Mouse (Mus musculus) embryonic facial prominence, embryonic 10.5 days (tissue): Measurements from ENCODE around the gene Lpgat1. TPM values are rescaled to one million over a fixed set of nuclear protein-coding genes. Genes with fewer than 3 reads are reported as not detected.

Experiments used
- DNase-seq: peaks from one replicate; pipeline ENCODE4 v3.0.0-alpha.2; 2017; ENCODE audit warnings: low spot score
- H3K27ac ChIP-seq: fragments of 300-500 bp; sonication (generic); replicated peaks from 2 replicates; pipeline ENCODE4 v1.5.1; 2016; ENCODE audit warnings: mild to moderate bottlenecking
- H3K27me3 ChIP-seq: fragments of 300-500 bp; sonication (generic); replicated peaks from 2 replicates; pipeline ENCODE4 v1.6.1; 2016; ENCODE audit warnings: low read depth, mild to moderate bottlenecking; ENCODE audit not compliant: poor library complexity, severe bottlenecking
- H3K36me3 ChIP-seq: fragments of 300-500 bp; sonication (generic); replicated peaks from 2 replicates; pipeline ENCODE4 v1.6.1; 2016; ENCODE audit warnings: mild to moderate bottlenecking, moderate library complexity
- H3K4me1 ChIP-seq: fragments of 300-500 bp; sonication (generic); 2 replicates; pipeline ENCODE4 v1.6.1; 2016
- H3K4me3 ChIP-seq: fragments of 300-500 bp; sonication (generic); 2 replicates; pipeline ENCODE4 v1.5.1; 2016; ENCODE audit warnings: mild to moderate bottlenecking, moderate library complexity
- H3K9me3 ChIP-seq: fragments of 300-500 bp; sonication (generic); 2 replicates; pipeline ENCODE4 v1.6.1; 2016; ENCODE audit warnings: mild to moderate bottlenecking
- WGBS: fragments of 180-500 bp; shearing (Covaris S2); methylation state at CpG from one replicate; pipeline ENCODE4 v1.1.7; 2016; 5-methylcytosine and 5-hydroxymethylcytosine counted together
- polyA plus RNA-seq: library from polyadenylated mRNA; unstranded; fragments of >200 nt; fragmentation: Nextera tagmentation; extraction: Ambion mirVana; gene quantifications from 2 replicates; pipeline ENCODE4 v1.2.1, GENCODE M21; 2016

The Lpgat1 gene
- polyA plus RNA-seq = 24.0 and 24.4 TPM in 2 replicates

DNA sequence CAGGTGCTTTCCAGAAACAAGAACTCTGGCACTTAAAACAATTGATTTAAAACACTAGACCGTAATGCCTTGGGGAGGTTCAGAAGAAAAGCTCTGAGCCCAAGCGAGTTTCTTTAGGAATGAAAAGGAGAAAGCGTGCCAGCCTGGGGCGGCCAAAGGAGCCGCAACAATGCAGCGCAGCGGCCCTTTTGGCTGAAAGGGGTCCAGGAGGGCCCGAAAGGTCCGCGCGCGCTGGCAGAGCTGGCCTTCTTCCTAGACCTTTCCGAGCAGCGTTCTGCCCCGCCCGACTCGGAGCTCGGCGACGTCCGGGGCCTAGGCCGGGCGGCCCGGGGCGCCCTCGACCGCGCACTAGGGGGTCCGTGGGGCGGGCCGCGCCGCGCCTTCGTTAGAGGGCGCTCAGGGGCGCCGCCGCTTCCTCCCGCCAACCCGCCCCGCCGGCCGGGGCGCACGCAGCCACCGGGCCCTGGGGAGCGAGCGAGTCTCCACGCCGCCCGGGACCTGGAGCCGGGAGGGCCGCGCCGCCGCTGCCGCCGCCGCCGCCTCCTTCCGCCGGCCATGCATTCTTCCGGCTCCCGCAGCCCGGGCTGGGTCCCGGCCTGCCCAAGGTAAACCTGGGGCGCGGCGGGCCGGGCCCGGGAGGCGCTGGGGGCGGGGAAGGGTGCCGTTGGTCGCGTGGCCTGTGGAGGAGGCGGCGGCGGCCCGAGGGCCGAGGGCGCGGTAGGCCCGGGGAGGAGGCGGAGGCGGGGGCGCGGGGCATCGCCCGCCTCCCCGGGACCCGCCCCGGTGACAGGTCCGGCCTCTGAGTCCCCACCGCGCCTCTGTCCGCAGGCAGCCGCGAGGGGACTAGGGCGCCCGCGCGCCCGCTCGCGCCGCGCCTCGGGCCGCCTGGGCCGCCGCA lies at the start of gene Lpgat1:
Lpgat1 (plus strand) TSS at position 234 of the 898 bp plus-strand sequence.
- under 1% methylated on average over 100 of the region's 113 CpGs for WGBS
- peak; percentile 83 for DNase-seq
- no peaks in the 10 kb centered on the region for H3K9me3 ChIP-seq
- peaks cover 6% of the 10 kb centered on the region; the same call in 1 of the 2 replicates for H3K27me3 ChIP-seq
- H3K27ac ChIP-seq = peak within 1 kb of the TSS; percentile 94
- H3K36me3 ChIP-seq = peaks cover 26% of the 10 kb centered on the region
- peak within 1 kb of the TSS; percentile 85 for H3K4me3 ChIP-seq
- peaks cover 26% of the 10 kb centered on the region for H3K4me1 ChIP-seq

DNA sequence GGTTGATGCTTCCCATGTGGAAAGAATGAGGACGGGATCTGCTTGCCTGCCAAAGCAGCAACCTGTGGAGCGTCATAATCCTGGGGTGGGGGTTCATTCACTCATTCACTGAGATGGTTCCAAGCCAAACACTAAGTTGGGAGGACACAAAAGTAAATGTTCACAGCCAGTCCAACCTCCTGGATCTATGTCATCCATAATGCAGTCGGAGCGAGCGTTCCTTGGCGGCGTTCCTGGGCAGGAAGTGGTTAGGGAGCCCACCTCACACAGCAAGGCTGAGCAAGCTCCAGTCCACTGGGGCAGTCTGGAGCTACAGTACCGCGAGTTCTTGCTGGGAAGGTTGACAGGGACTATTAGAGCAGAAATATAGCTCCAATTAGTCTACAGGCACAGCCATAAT lies 49.6 kb upstream of the Lpgat1 start:
- 92% methylated on average over 9 of the region's 9 CpGs for WGBS
- no peaks in the 10 kb centered on the region for H3K36me3 ChIP-seq
- H3K27ac ChIP-seq = no peak overlapping the region
- H3K9me3 ChIP-seq = no peaks in the 10 kb centered on the region
- no peak for DNase-seq
- H3K4me1 ChIP-seq = peaks cover 5% of the 10 kb centered on the region
- no peak overlapping the region for H3K4me3 ChIP-seq
- H3K27me3 ChIP-seq = no peaks in the 10 kb centered on the region

DNA sequence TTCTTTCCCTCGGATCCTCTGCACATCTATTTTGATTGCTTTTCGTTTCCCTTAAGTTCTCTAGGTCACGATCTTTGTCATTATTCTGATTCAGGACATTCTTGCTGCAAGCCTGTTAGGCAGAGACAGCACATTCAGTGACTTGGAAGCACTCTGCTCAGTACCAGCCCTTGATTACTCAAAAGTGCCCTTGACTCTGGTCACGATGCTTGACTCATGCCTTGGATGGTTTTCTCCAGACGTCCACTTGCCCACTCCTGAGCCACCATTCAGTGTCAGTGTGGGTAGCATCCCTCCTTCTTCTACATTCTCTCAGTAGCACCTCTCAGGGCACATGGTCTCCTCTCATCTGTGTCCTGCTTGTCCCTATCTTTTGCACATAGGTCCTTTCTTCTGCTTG lies 43.6 kb upstream of the Lpgat1 start:
- no peaks in the 10 kb centered on the region for H3K27me3 ChIP-seq
- H3K27ac ChIP-seq = no peak overlapping the region
- H3K4me1 ChIP-seq = no peaks in the 10 kb centered on the region
- H3K9me3 ChIP-seq = no peaks in the 10 kb centered on the region
- no peaks in the 10 kb centered on the region for H3K36me3 ChIP-seq
- H3K4me3 ChIP-seq = no peak overlapping the region
- WGBS = 88% methylated on average over 5 of the region's 5 CpGs
- no peak for DNase-seq

DNA sequence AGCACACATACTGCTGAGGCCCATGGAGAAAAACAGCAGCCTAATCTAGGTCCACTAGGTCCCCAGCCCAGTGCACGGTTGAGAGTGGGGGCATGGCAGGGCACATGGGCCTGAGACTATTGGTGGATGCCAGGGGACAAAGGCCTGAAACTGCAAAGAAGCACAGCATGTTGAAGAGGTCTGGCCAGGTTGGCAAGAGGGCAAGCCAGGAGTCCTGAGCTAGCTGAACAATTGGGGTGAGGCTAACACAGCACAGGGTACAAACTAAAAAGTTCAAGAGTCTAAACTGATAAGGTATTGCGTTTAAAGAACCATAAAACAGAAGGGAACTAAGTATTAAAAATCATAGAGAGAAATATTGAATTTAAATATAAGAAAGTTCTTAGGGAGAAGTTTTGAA lies 36.0 kb upstream of the Lpgat1 start:
- H3K27me3 ChIP-seq = no peaks in the 10 kb centered on the region
- no peaks in the 10 kb centered on the region for H3K36me3 ChIP-seq
- H3K4me1 ChIP-seq = no peaks in the 10 kb centered on the region
- H3K4me3 ChIP-seq = no peak overlapping the region
- no peak overlapping the region for H3K27ac ChIP-seq
- peaks cover 17% of the 10 kb centered on the region for H3K9me3 ChIP-seq
- WGBS = 78% methylated on average over 2 of the region's 2 CpGs
- DNase-seq = no peak

DNA sequence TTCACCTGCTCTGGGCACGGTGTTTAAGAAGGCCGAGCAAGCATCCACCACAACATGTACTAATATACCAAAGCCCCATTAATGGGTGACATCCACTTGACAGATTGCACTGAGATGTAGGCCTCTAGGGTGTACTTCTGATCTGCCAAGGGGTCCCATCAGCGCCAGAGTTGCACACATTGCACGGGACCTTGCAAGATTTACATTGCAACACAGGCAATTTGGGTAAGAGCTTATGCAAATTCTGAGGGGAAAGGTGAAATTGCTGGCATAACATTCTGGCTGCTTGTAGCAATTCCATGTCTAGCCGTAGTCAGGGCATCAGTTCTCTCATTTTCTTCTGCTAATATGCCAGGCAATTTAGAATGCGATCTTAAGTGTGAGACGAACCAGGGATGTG lies 30.1 kb upstream of the Lpgat1 start:
- no peaks in the 10 kb centered on the region for H3K4me1 ChIP-seq
- H3K27ac ChIP-seq = no peak overlapping the region
- WGBS = 90% methylated on average over 7 of the region's 7 CpGs
- no peaks in the 10 kb centered on the region for H3K27me3 ChIP-seq
- no peak for DNase-seq
- H3K36me3 ChIP-seq = no peaks in the 10 kb centered on the region
- H3K9me3 ChIP-seq = peaks cover 17% of the 10 kb centered on the region
- no peak overlapping the region for H3K4me3 ChIP-seq

DNA sequence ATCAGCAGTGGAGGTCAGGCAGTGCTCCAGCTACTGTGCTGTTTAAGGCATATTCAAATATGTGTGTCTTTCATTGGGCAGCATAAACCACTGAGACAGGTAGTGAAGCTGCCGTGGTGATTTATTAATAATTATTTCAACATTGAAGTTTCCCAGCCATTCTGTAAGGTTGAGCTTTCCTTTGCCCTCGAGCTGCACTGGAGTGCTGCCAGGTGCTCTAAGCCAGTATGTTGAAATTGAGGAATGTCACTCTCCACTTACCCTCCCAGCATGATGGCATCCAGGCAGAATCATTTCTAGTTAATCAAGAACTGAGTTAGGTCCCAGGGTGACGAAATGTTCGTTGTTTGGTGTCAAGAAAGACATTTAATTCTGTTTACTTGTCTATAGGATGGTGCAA lies 24.4 kb upstream of the Lpgat1 start:
- WGBS = 68% methylated on average over 4 of the region's 4 CpGs
- peaks cover 3% of the 10 kb centered on the region for H3K4me1 ChIP-seq
- DNase-seq = no peak
- no peak overlapping the region for H3K27ac ChIP-seq
- no peak overlapping the region for H3K4me3 ChIP-seq
- H3K36me3 ChIP-seq = no peaks in the 10 kb centered on the region
- no peaks in the 10 kb centered on the region for H3K9me3 ChIP-seq
- no peaks in the 10 kb centered on the region for H3K27me3 ChIP-seq

DNA sequence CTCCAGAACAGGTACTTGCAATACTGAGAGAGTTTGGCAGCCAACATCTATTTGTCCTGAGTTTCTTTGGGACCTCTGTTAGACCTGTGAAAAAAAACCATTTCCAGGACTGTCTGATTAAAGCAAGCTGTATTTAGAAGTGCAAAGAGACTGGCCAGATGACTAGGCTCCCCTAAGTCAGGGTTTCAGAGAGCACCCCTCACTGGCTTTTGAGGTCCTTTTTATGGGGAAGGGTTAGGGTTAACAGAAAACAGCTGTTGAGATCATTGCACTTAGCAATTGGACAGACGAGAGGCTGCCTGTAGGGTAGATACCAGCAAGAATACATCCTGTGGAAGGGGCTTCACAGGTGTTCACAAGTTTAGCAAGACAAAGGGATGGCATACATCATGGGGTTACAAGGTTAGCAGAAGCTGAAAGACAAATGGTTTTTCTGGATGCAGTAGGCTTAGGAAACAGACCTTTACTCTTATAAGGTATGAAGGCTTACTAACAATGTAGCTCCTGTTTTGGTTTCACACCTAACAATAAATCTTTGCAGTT lies 19.3 kb upstream of the Lpgat1 start:
- 15% methylated on average over 1 of the region's 1 CpGs for WGBS
- Histone ChIP-seq H3K27ac (no peak overlapping the region), H3K27me3 (no peaks in the 10 kb centered on the region), H3K4me3 (no peak overlapping the region), H3K4me1 (peaks cover 12% of the 10 kb centered on the region), H3K9me3 (no peaks in the 10 kb centered on the region), H3K36me3 (no peaks in the 10 kb centered on the region)
- DNase-seq = no peak

DNA sequence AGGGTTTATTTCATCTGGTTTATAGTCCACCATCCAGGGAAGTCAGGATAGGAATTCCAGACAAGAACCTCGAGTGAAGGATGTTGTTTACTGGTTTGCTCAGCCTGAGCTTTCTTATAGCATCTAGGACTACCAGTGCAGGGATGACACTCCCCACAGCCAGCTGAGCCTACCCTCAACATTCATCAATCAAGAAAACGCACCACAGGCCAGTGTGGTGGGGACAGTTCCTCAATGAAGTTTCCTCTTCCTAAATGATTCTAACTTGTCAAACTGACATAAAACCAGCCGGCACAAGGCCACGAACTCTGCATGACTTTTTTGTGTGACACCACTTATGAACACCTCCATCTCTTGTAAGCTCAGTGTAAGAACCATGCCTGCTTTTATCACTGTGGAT lies 13.1 kb upstream of the Lpgat1 start:
- no peaks in the 10 kb centered on the region for H3K27me3 ChIP-seq
- H3K4me3 ChIP-seq = no peak overlapping the region
- no peak for DNase-seq
- peaks cover 7% of the 10 kb centered on the region for H3K4me1 ChIP-seq
- H3K36me3 ChIP-seq = no peaks in the 10 kb centered on the region
- no peaks in the 10 kb centered on the region for H3K9me3 ChIP-seq
- 76% methylated on average over 4 of the region's 4 CpGs for WGBS
- no peak overlapping the region for H3K27ac ChIP-seq

DNA sequence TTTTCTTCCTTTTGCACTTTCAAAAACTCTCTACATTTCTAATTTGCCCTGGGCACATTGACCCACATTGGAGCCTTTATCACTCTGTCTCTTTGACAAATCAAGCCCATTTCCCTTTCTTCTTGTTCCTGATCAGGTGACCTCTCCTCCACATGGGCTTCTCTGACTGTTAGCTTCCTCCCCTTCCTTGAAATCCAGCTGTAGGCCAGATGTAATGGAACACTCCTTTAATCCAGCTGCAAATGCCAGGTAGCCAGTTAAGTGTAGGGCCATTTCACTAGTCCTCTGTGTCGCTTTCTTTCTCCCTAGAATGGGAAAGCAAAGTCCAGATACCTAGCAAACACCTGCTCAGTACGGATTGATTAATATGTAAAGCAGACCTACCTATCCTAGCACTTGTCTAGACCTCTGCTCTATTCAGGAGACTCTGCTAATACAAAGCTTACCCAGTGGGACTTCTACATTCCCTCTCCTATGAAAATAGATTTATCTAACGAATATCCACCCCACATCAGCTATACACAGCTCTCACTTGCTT lies 11.0 kb upstream of the Lpgat1 start:
- Histone ChIP-seq H3K36me3 (no peaks in the 10 kb centered on the region), H3K4me1 (peaks cover 7% of the 10 kb centered on the region), H3K27ac (no peak overlapping the region), H3K4me3 (no peak overlapping the region), H3K9me3 (no peaks in the 10 kb centered on the region), H3K27me3 (no peaks in the 10 kb centered on the region)
- no peak for DNase-seq
- 72% methylated on average over 3 of the region's 3 CpGs for WGBS

DNA sequence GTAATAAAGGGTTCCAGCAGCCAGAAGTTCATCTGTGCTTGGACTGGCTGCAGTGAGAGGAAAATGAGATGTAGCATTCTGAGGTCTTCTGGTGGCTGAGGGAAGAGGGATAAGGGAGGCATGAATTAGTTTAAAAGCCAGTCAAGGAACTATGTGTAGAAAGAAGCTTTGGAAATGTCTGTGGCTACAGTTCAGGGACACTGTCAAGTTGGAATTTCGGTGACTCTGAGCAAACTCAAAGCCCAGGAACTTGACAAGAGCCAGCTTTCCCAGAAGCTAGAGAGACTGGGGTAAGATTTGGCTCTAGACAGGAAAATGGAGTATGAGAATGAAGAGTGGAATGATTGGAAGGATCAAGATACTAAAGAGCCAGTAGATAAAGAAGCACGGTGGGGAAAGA lies 7.8 kb upstream of the Lpgat1 start:
- Histone ChIP-seq H3K36me3 (no peaks in the 10 kb centered on the region), H3K4me1 (no peaks in the 10 kb centered on the region), H3K27ac (no peak overlapping the region), H3K9me3 (no peaks in the 10 kb centered on the region), H3K27me3 (no peaks in the 10 kb centered on the region), H3K4me3 (no peak overlapping the region)
- DNase-seq = no peak
- 84% methylated on average over 2 of the region's 2 CpGs for WGBS

DNA sequence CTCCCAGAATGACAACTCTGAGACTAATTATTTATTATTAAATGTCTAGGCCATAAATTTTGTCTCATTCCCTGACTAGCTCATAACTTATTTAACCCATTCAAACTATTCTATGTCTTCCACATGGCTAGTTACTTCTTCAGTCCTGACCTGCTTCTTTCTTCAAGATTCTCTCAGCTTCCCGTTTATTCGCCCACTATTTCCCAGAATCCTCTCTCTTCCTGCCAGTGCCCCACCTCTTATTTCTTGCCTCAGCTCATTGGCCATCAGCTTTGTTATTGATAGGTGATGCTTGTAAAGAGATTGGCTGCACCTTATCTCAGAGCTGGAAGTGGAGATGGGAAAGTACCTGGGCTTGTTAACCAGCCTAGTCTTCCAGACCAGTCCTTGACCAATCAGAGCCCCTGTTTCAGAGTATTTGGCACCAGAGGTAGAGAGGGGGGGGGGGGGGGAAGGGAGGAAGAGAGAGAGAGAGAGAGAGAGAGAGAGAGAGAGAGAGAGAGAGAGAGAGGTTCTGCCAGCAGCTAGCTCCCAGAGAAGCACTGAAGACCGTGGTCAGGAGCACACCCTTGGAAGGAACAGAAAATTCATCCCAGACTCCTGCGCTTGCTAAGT lies 5.3 kb upstream of the Lpgat1 start:
- DNase-seq = no peak
- no peaks in the 10 kb centered on the region for H3K36me3 ChIP-seq
- no peaks in the 10 kb centered on the region for H3K9me3 ChIP-seq
- WGBS = 81% methylated on average over 4 of the region's 4 CpGs
- H3K4me3 ChIP-seq = no peak overlapping the region
- H3K27me3 ChIP-seq = no peaks in the 10 kb centered on the region
- H3K4me1 ChIP-seq = peaks cover 4% of the 10 kb centered on the region
- H3K27ac ChIP-seq = no peak overlapping the region

DNA sequence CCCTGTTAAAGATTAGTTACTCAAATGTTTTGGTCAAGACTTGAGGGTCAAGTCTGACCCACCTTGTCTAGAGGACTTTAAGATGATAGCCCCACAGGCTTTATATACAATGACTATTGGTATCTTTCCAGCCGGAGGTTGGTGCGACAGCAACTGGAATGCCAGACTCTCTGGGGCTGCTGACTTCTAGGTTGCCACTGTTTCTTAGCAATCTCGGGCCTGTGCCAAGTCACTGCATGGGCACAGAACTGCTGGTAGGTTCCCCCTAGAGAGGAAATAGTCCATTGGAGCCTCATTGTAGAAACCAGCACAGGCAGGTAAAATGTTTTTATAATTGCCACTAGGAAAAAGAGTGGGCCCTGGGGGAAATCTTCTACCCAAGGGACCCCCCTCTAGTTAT lies 3.8 kb upstream of the Lpgat1 start:
- Histone ChIP-seq H3K4me1 (peaks cover 9% of the 10 kb centered on the region), H3K9me3 (no peaks in the 10 kb centered on the region), H3K27ac (no peak overlapping the region), H3K36me3 (no peaks in the 10 kb centered on the region), H3K4me3 (no peak overlapping the region), H3K27me3 (no peaks in the 10 kb centered on the region)
- WGBS = 82% methylated on average over 3 of the region's 3 CpGs
- no peak for DNase-seq
